Mouse (Mus musculus): ENCODE data around the gene Ppp2r5c. TPM values are rescaled to one million over a fixed set of nuclear protein-coding genes. Genes with fewer than 3 reads are reported as not detected.

The Ppp2r5c gene
- polyA plus RNA-seq, 1 experiment from 2014 or later, result 86.2 TPM

GRCm38 (mm10) chr12:110421361-110421760, 25.6 kb upstream of the Ppp2r5c start:
- no peak overlapping the region for H3K4me2 ChIP-seq
- no peaks in the 10 kb centered on the region for H3K36me3 ChIP-seq
- H3K4me1 ChIP-seq (replicated peaks), result peaks cover 32% of the 10 kb centered on the region
- 43% methylated on average over 3 of the region's 3 CpGs for whole genome bisulfite sequencing (ENCODE audit: insufficient replicate concordance)
- no peak overlapping the region for H3K9ac ChIP-seq
- H3K27me3 ChIP-seq, result no peaks in the 10 kb centered on the region
- H3K4me3 ChIP-seq (replicated peaks), result no peak overlapping the region
- no peaks in the 10 kb centered on the region for H3K9me3 ChIP-seq (replicated peaks)
- DNase-seq, result no peak
- no peak overlapping the region for H3K27ac ChIP-seq
- ATAC-seq (ENCODE audit: low read depth), result no peak

- ATAC-seq (ENCODE audit: low read depth), result no peak
- WGBS (ENCODE audit: insufficient replicate concordance), result 61% methylated on average over 5 of the region's 5 CpGs
- H3K9me3 ChIP-seq (replicated peaks), result no peaks in the 10 kb centered on the region
- H3K27ac ChIP-seq, result no peak overlapping the region
- H3K36me3 ChIP-seq, result no peaks in the 10 kb centered on the region
- H3K27me3 ChIP-seq, result no peaks in the 10 kb centered on the region
- peaks cover 12% of the 10 kb centered on the region for H3K4me1 ChIP-seq (replicated peaks)
- H3K9ac ChIP-seq, result no peak overlapping the region
- no peak overlapping the region for H3K4me2 ChIP-seq
- no peak overlapping the region for H3K4me3 ChIP-seq (replicated peaks)
- DNase-seq, result no peak
Observed at GRCm38 (mm10) chr12:110424008-110424704, 22.8 kb upstream of the Ppp2r5c start.

- ATAC-seq (ENCODE audit: low read depth) (no peak), DNase-seq (no peak)
- Histone ChIP-seq H3K9me3 (replicated peaks) (no peaks in the 10 kb centered on the region), H3K36me3 (no peaks in the 10 kb centered on the region), H3K4me2 (no peak overlapping the region), H3K4me1 (replicated peaks) (no peaks in the 10 kb centered on the region), H3K4me3 (replicated peaks) (no peak overlapping the region), H3K27ac (no peak overlapping the region), H3K9ac (no peak overlapping the region), H3K27me3 (no peaks in the 10 kb centered on the region)
- WGBS (ENCODE audit: insufficient replicate concordance), result 70% methylated on average over 13 of the region's 13 CpGs
Observed at GRCm38 (mm10) chr12:110426417-110427010, 20.4 kb upstream of the Ppp2r5c start.

GRCm38 (mm10) chr12:110429340-110429973, 17.5 kb upstream of the Ppp2r5c start:
- WGBS (ENCODE audit: insufficient replicate concordance), result 51% methylated on average over 12 of the region's 12 CpGs
- DNase-seq, result no peak

GRCm38 (mm10) chr12:110429990-110430389, 16.9 kb upstream of the Ppp2r5c start:
- no peak for DNase-seq
- H3K27me3 ChIP-seq, result peaks cover 4% of the 10 kb centered on the region; the same call in 1 of the 2 replicates

More at GRCm38 (mm10) chr12:110429340-110429973, 17.5 kb upstream of the Ppp2r5c start:
- Histone ChIP-seq H3K4me1 (replicated peaks) (no peaks in the 10 kb centered on the region), H3K4me2 (no peak overlapping the region), H3K27ac (no peak overlapping the region), H3K4me3 (replicated peaks) (no peak overlapping the region), H3K9me3 (replicated peaks) (no peaks in the 10 kb centered on the region), H3K36me3 (no peaks in the 10 kb centered on the region), H3K27me3 (0 out of 2 replicates have a peak, but pooled peaks cover 3% of the 10 kb centered on the region), H3K9ac (no peak overlapping the region)
- ATAC-seq (ENCODE audit: low read depth), result no peak

GRCm38 (mm10) chr12:110431805-110432204, 15.1 kb upstream of the Ppp2r5c start:
- H3K27me3 ChIP-seq, result peaks cover 6% of the 10 kb centered on the region; the same call in 1 of the 2 replicates
- ATAC-seq (ENCODE audit: low read depth) (no peak), DNase-seq (no peak)

More at GRCm38 (mm10) chr12:110429990-110430389, 16.9 kb upstream of the Ppp2r5c start:
- 73% methylated on average over 10 of the region's 10 CpGs for WGBS (ENCODE audit: insufficient replicate concordance)
- Histone ChIP-seq H3K4me3 (replicated peaks) (no peak overlapping the region), H3K9ac (no peak overlapping the region), H3K4me1 (replicated peaks) (no peaks in the 10 kb centered on the region), H3K9me3 (replicated peaks) (no peaks in the 10 kb centered on the region), H3K36me3 (no peaks in the 10 kb centered on the region), H3K4me2 (no peak overlapping the region), H3K27ac (no peak overlapping the region)
- no peak for ATAC-seq (ENCODE audit: low read depth)

GRCm38 (mm10) chr12:110436638-110437366, 10.1 kb upstream of the Ppp2r5c start:
- H3K36me3 ChIP-seq, result no peaks in the 10 kb centered on the region
- H3K4me1 ChIP-seq (replicated peaks), result no peaks in the 10 kb centered on the region
- ATAC-seq (ENCODE audit: low read depth), result no peak
- H3K4me3 ChIP-seq (replicated peaks), result no peak overlapping the region
- H3K4me2 ChIP-seq, result no peak overlapping the region
- H3K27me3 ChIP-seq, result peaks cover 6% of the 10 kb centered on the region; the same call in 1 of the 2 replicates
- whole genome bisulfite sequencing (ENCODE audit: insufficient replicate concordance), result 20% methylated on average over 9 of the region's 9 CpGs
- no peak overlapping the region for H3K9ac ChIP-seq
- no peak overlapping the region for H3K27ac ChIP-seq
- no peak for DNase-seq
- no peaks in the 10 kb centered on the region for H3K9me3 ChIP-seq (replicated peaks)

More at GRCm38 (mm10) chr12:110431805-110432204, 15.1 kb upstream of the Ppp2r5c start:
- WGBS (ENCODE audit: insufficient replicate concordance), result 41% methylated on average over 7 of the region's 7 CpGs
- Histone ChIP-seq H3K9ac (no peak overlapping the region), H3K36me3 (no peaks in the 10 kb centered on the region), H3K4me3 (replicated peaks) (no peak overlapping the region), H3K27ac (no peak overlapping the region), H3K4me2 (no peak overlapping the region), H3K9me3 (replicated peaks) (no peaks in the 10 kb centered on the region), H3K4me1 (replicated peaks) (no peaks in the 10 kb centered on the region)

GRCm38 (mm10) chr12:110437367-110437703, 9.6 kb upstream of the Ppp2r5c start:
- no peak for ATAC-seq (ENCODE audit: low read depth)
- Histone ChIP-seq H3K4me2 (no peak overlapping the region), H3K9me3 (replicated peaks) (no peaks in the 10 kb centered on the region), H3K4me3 (replicated peaks) (no peak overlapping the region), H3K9ac (no peak overlapping the region), H3K36me3 (no peaks in the 10 kb centered on the region), H3K4me1 (replicated peaks) (no peaks in the 10 kb centered on the region), H3K27ac (no peak overlapping the region), H3K27me3 (peaks cover 6% of the 10 kb centered on the region; the same call in 1 of the 2 replicates)
- WGBS (ENCODE audit: insufficient replicate concordance), result 56% methylated on average over 7 of the region's 7 CpGs
- no peak for DNase-seq

- no peak overlapping the region for H3K9ac ChIP-seq
- H3K27ac ChIP-seq, result no peak overlapping the region
- H3K9me3 ChIP-seq (replicated peaks), result no peaks in the 10 kb centered on the region
- H3K4me2 ChIP-seq, result no peak overlapping the region
- WGBS (ENCODE audit: insufficient replicate concordance), result 39% methylated on average over 5 of the region's 5 CpGs
- H3K27me3 ChIP-seq, result peaks cover 14% of the 10 kb centered on the region; the same call in 1 of the 2 replicates
- H3K4me1 ChIP-seq (replicated peaks), result no peaks in the 10 kb centered on the region
- no peak overlapping the region for H3K4me3 ChIP-seq (replicated peaks)
- no peaks in the 10 kb centered on the region for H3K36me3 ChIP-seq
- ATAC-seq (ENCODE audit: low read depth), result no peak
- no peak for DNase-seq
Observed at GRCm38 (mm10) chr12:110438367-110438973, 8.4 kb upstream of the Ppp2r5c start.

- ATAC-seq (ENCODE audit: low read depth), result no peak
- WGBS (ENCODE audit: insufficient replicate concordance), result 72% methylated on average over 2 of the region's 2 CpGs
- Histone ChIP-seq H3K27me3 (peaks cover 23% of the 10 kb centered on the region; the same call in 1 of the 2 replicates), H3K4me1 (replicated peaks) (peaks cover 10% of the 10 kb centered on the region), H3K9me3 (replicated peaks) (no peaks in the 10 kb centered on the region), H3K27ac (no peak overlapping the region), H3K4me2 (no peak overlapping the region), H3K4me3 (replicated peaks) (no peak overlapping the region), H3K9ac (no peak overlapping the region), H3K36me3 (no peaks in the 10 kb centered on the region)
- no peak for DNase-seq
Observed at GRCm38 (mm10) chr12:110442238-110442637, 4.7 kb upstream of the Ppp2r5c start.

- no peak overlapping the region for H3K9ac ChIP-seq
- DNase-seq (no peak), ATAC-seq (ENCODE audit: low read depth) (no peak)
- H3K9me3 ChIP-seq (replicated peaks), result no peaks in the 10 kb centered on the region
- H3K4me1 ChIP-seq (replicated peaks), result peaks cover 15% of the 10 kb centered on the region
- H3K27me3 ChIP-seq, result peaks cover 23% of the 10 kb centered on the region; the same call in 1 of the 2 replicates
- no peak overlapping the region for H3K4me3 ChIP-seq (replicated peaks)
- no peak overlapping the region for H3K4me2 ChIP-seq
- no peak overlapping the region for H3K27ac ChIP-seq
- H3K36me3 ChIP-seq, result no peaks in the 10 kb centered on the region
- 68% methylated on average over 5 of the region's 5 CpGs for whole genome bisulfite sequencing (ENCODE audit: insufficient replicate concordance)
Observed at GRCm38 (mm10) chr12:110444530-110444929, 2.4 kb upstream of the Ppp2r5c start.
